Mouse (Mus musculus) v-Abl transformed pro-B cells (cell line): ENCODE results near the gene Dmrta2.

Source experiments
- in situ Hi-C, 2 experiments: fragments of 400-800 bp; cut with MboI; formaldehyde crosslinking; loops; one replicate each; pipeline ENCODE4 v1.15.1; 2025; ENCODE audit not compliant: unreplicated experiment in 2 of 2

Gene Dmrta2

GRCm38 (mm10) chr4:110019145-110019544, 41.3 kb downstream of the Dmrta2 start:
- in situ Hi-C loops, result loop anchor here (5.0 to 25.0 kb wide), 7 partner anchors 194 to 1332 kb away; partner anchors contain the start of gene Calr4 (in 1 of the 2)

GRCm38 (mm10) chr4:110020255-110020654, 42.4 kb downstream of the Dmrta2 start:
- in situ Hi-C loops, result loop anchor here (5.0 to 25.0 kb wide), 5 partner anchors 288 to 1333 kb away; partner anchors contain the start of gene Calr4 (in 1 of the 2)

GRCm38 (mm10) chr4:110021956-110022625, 44.2 kb downstream of the Dmrta2 start:
- in situ Hi-C loops, result loop anchor here (5.0 to 25.0 kb wide), 5 partner anchors 290 to 1335 kb away; partner anchors contain the start of gene Calr4 (in 1 of the 2)

GRCm38 (mm10) chr4:110028461-110029188, 50.8 kb downstream of the Dmrta2 start:
- in situ Hi-C loops, result loop anchor here (5.0 to 10.0 kb wide), 2 partner anchors 524 to 586 kb away; no protein-coding TSS in a partner anchor

- in situ Hi-C loops, result loop anchor here (5.0 to 10.0 kb wide), 2 partner anchors 525 to 587 kb away; no protein-coding TSS in a partner anchor
These were observed 51.6 kb downstream of the Dmrta2 start for GRCm38 (mm10) chr4:110029446-110029845.
